Mouse (Mus musculus): ENCODE measurements around the gene Gpatch8. TPM values are rescaled to one million over a fixed set of nuclear protein-coding genes. Genes with fewer than 3 reads are reported as not detected.

Gene Gpatch8
- polyA plus RNA-seq, 1 experiment: 9.0 TPM

DNA sequence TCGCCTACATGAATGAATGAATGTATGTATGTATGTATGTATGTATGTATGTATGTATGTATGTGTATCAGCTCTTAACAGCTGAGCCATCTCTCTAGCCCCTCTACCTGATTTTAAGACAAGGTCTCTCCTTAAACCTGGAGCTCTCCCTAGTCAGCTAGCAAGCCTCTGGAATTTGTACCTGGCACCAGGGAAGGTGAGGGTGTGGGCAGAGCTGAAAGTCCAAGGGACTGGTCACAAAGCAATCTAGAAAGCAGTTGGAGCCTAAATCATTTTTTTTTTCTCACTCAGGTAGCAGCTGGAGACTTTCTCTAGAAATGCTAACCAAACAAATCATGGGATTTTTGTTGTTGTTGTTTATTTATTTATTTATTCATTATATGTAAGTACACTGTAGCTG is 1.2 kb upstream of the Gpatch8 start:
- H3K4me2 ChIP-seq (ENCODE audit: low read depth): no peak overlapping the region
- H3ac ChIP-seq (ENCODE audit: control insufficient read depth, insufficient read length): no peak overlapping the region
- H3K27me3 ChIP-seq (ENCODE audit: control insufficient read depth, insufficient read depth, insufficient read length): no peaks in the 10 kb centered on the region
- H3K4me3 ChIP-seq: no peak overlapping the region
- no peaks in the 10 kb centered on the region for H3K36me3 ChIP-seq (ENCODE audit: control insufficient read depth, insufficient read depth)
- TF ChIP-seq USF1 (IDR thresholded peaks at IDR 0.05; ENCODE audit: low read depth): no peak
- peaks cover 34% of the 10 kb centered on the region for H3K79me2 ChIP-seq (ENCODE audit: control insufficient read depth, insufficient read depth)

- no peaks in the 10 kb centered on the region for H3K27me3 ChIP-seq (ENCODE audit: control insufficient read depth, insufficient read depth, insufficient read length)
- H3ac ChIP-seq (ENCODE audit: control insufficient read depth, insufficient read length): no peak overlapping the region
- H3K4me2 ChIP-seq (ENCODE audit: low read depth): peak overlapping the region; percentile 79
- no peaks in the 10 kb centered on the region for H3K36me3 ChIP-seq (ENCODE audit: control insufficient read depth, insufficient read depth)
- TF ChIP-seq POLR2AphosphoS2 (IDR thresholded peaks at IDR 0.05; ENCODE audit: insufficient read length, low read depth) (no peak), REST (IDR thresholded peaks at IDR 0.05; ENCODE audit: insufficient read depth, insufficient read length) (no peak), SRF (IDR thresholded peaks at IDR 0.05; ENCODE audit: control insufficient read depth, insufficient read length, low read depth) (no peak), POLR2A (IDR thresholded peaks at IDR 0.05; ENCODE audit: insufficient read length, low read depth) (no peak), MYOG (IDR thresholded peaks at IDR 0.05; ENCODE audit: control insufficient read depth in 1 of 3, insufficient read depth in 1 of 3, insufficient read length in 2 of 3, low read depth in 2 of 3) (no peak), USF1 (IDR thresholded peaks at IDR 0.05; ENCODE audit: low read depth) (no peak), TCF12 (IDR thresholded peaks at IDR 0.05; ENCODE audit: insufficient read depth, poor library complexity, severe bottlenecking) (no peak), E2F4 (IDR thresholded peaks at IDR 0.05; ENCODE audit: insufficient read depth) (no peak), CEBPB (IDR thresholded peaks at IDR 0.05; ENCODE audit: insufficient read depth, poor library complexity, severe bottlenecking) (no peak), TCF3 (IDR thresholded peaks at IDR 0.05; ENCODE audit: insufficient read length, low read depth) (no peak), MAX (IDR thresholded peaks at IDR 0.05; ENCODE audit: low read depth) (no peak), MYOD1 (IDR thresholded peaks at IDR 0.05; ENCODE audit: control insufficient read depth in 1 of 3, insufficient read length in 2 of 3, low read depth in 2 of 3) (no peak)
- peaks cover 41% of the 10 kb centered on the region for H3K79me2 ChIP-seq (ENCODE audit: control insufficient read depth, insufficient read depth)
- peak overlapping the region; percentile 82 for H3K4me3 ChIP-seq
These were observed 503 bp upstream of the Gpatch8 start for GRCm38 (mm10) chr11:102556716-102557074.

- Histone ChIP-seq H3K36me3 (ENCODE audit: control insufficient read depth, insufficient read depth) (no peaks in the 10 kb centered on the region), H3K4me2 (ENCODE audit: low read depth) (peak overlapping the region; percentile 87), H3K4me3 (peak overlapping the region; percentile 82), H3K27me3 (ENCODE audit: control insufficient read depth, insufficient read depth, insufficient read length) (no peaks in the 10 kb centered on the region), H3K79me2 (ENCODE audit: control insufficient read depth, insufficient read depth) (peaks cover 53% of the 10 kb centered on the region), H3ac (ENCODE audit: control insufficient read depth, insufficient read length) (peak overlapping the region; percentile 67)
- no peak for TF ChIP-seq USF1 (IDR thresholded peaks at IDR 0.05; ENCODE audit: low read depth)
- no peak for TF ChIP-seq SRF (IDR thresholded peaks at IDR 0.05; ENCODE audit: control insufficient read depth, insufficient read length, low read depth)
- TF ChIP-seq REST (IDR thresholded peaks at IDR 0.05; ENCODE audit: insufficient read depth, insufficient read length): no peak
- no peak for TF ChIP-seq TCF12 (IDR thresholded peaks at IDR 0.05; ENCODE audit: insufficient read depth, poor library complexity, severe bottlenecking)
- TF ChIP-seq POLR2A (IDR thresholded peaks at IDR 0.05; ENCODE audit: insufficient read length, low read depth): no peak
- no peak for TF ChIP-seq MYOD1 (IDR thresholded peaks at IDR 0.05; ENCODE audit: control insufficient read depth in 1 of 3, insufficient read length in 2 of 3, low read depth in 2 of 3)
- no peak for TF ChIP-seq CEBPB (IDR thresholded peaks at IDR 0.05; ENCODE audit: insufficient read depth, poor library complexity, severe bottlenecking)
- TF ChIP-seq E2F4 (IDR thresholded peaks at IDR 0.05; ENCODE audit: insufficient read depth): no peak
- TF ChIP-seq TCF3 (IDR thresholded peaks at IDR 0.05; ENCODE audit: insufficient read length, low read depth): no peak
- TF ChIP-seq MYOG (IDR thresholded peaks at IDR 0.05; ENCODE audit: control insufficient read depth in 1 of 3, insufficient read depth in 1 of 3, insufficient read length in 2 of 3, low read depth in 2 of 3): no peak
- TF ChIP-seq POLR2AphosphoS2 (IDR thresholded peaks at IDR 0.05; ENCODE audit: insufficient read length, low read depth): no peak
- TF ChIP-seq MAX (IDR thresholded peaks at IDR 0.05; ENCODE audit: low read depth): no peak
These were observed 677 bp downstream of the Gpatch8 start for GRCm38 (mm10) chr11:102555400-102556030.

DNA sequence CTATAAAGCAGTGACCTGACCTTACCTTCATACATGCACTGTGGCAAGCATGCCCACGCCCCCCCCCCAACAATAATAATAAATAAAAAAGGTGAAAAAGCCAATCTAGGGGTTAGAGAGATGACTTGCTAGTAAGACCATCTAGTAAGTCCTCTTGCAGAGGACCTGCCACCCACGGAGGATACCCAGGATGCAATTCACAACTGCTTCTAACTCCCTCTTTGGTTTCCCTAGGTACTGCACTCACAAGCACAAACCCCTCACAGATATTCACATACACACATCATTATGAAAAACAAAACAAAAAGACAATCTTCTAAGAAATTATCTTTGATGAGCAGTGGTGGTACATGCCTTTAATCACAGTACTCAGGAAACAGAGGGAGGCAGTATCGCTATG is 4.1 kb downstream of the Gpatch8 start:
- Histone ChIP-seq H3K4me3 (no peak overlapping the region), H3K4me2 (ENCODE audit: low read depth) (no peak overlapping the region), H3K36me3 (ENCODE audit: control insufficient read depth, insufficient read depth) (no peaks in the 10 kb centered on the region), H3K79me2 (ENCODE audit: control insufficient read depth, insufficient read depth) (peaks cover 88% of the 10 kb centered on the region), H3ac (ENCODE audit: control insufficient read depth, insufficient read length) (no peak overlapping the region), H3K27me3 (ENCODE audit: control insufficient read depth, insufficient read depth, insufficient read length) (no peaks in the 10 kb centered on the region)
- TF ChIP-seq MYOG (IDR thresholded peaks at IDR 0.05; ENCODE audit: control insufficient read depth in 1 of 3, insufficient read depth in 1 of 3, insufficient read length in 2 of 3, low read depth in 2 of 3) (no peak), E2F4 (IDR thresholded peaks at IDR 0.05; ENCODE audit: insufficient read depth) (no peak), REST (IDR thresholded peaks at IDR 0.05; ENCODE audit: insufficient read depth, insufficient read length) (no peak)

DNA sequence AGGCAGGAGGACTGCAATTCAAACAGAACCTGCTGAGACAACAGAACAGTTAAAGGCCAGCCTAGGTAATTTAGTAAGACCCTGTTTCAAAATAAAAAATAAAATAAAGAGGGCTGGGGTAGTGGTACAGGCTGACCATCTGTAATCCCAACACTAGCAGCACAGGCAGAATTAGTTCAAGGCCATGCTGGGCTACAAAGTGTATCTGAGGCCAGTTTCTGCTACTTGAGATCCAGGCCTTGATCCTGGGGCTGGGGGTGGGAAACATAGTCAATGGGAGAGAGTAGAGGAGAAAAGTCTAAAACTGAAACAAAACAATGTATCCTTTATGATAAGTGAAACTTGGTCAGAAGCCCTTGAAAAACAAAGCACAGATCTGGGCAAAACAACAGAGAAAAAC is 5.0 kb downstream of the Gpatch8 start:
- Histone ChIP-seq H3K4me2 (ENCODE audit: low read depth) (no peak overlapping the region), H3ac (ENCODE audit: control insufficient read depth, insufficient read length) (no peak overlapping the region), H3K79me2 (ENCODE audit: control insufficient read depth, insufficient read depth) (peaks cover 96% of the 10 kb centered on the region), H3K36me3 (ENCODE audit: control insufficient read depth, insufficient read depth) (no peaks in the 10 kb centered on the region), H3K27me3 (ENCODE audit: control insufficient read depth, insufficient read depth, insufficient read length) (no peaks in the 10 kb centered on the region), H3K4me3 (no peak overlapping the region)
- TF ChIP-seq POLR2A (IDR thresholded peaks at IDR 0.05; ENCODE audit: insufficient read length, low read depth) (no peak), TCF12 (IDR thresholded peaks at IDR 0.05; ENCODE audit: insufficient read depth, poor library complexity, severe bottlenecking) (no peak), SRF (IDR thresholded peaks at IDR 0.05; ENCODE audit: control insufficient read depth, insufficient read length, low read depth) (no peak), MYOG (IDR thresholded peaks at IDR 0.05; ENCODE audit: control insufficient read depth in 1 of 3, insufficient read depth in 1 of 3, insufficient read length in 2 of 3, low read depth in 2 of 3) (no peak), MAX (IDR thresholded peaks at IDR 0.05; ENCODE audit: low read depth) (no peak), REST (IDR thresholded peaks at IDR 0.05; ENCODE audit: insufficient read depth, insufficient read length) (no peak), E2F4 (IDR thresholded peaks at IDR 0.05; ENCODE audit: insufficient read depth) (no peak), TCF3 (IDR thresholded peaks at IDR 0.05; ENCODE audit: insufficient read length, low read depth) (no peak), POLR2AphosphoS2 (IDR thresholded peaks at IDR 0.05; ENCODE audit: insufficient read length, low read depth) (no peak), CEBPB (IDR thresholded peaks at IDR 0.05; ENCODE audit: insufficient read depth, poor library complexity, severe bottlenecking) (no peak), USF1 (IDR thresholded peaks at IDR 0.05; ENCODE audit: low read depth) (no peak), MYOD1 (IDR thresholded peaks at IDR 0.05; ENCODE audit: control insufficient read depth in 1 of 3, insufficient read length in 2 of 3, low read depth in 2 of 3) (no peak)

All from myocyte (in vitro differentiated cells).